Mouse (Mus musculus): ENCODE results near the gene Kif18b.

Kif18b gene

GRCm38 (mm10) chr11:102924557-102925350 lies at the start of gene Kif18b:
Gene Kif18b (minus strand): TSS chr11:102925124.
- peak; percentile 95 for DNase-seq (ENCODE audit: low spot score)

GRCm38 (mm10) chr11:102972326-102972725 lies 47.4 kb upstream of the Kif18b start:
- no peak for DNase-seq (ENCODE audit: low spot score)

- no peak for DNase-seq (ENCODE audit: low spot score)
Observed at GRCm38 (mm10) chr11:102971604-102972003, 46.7 kb upstream of the Kif18b start.

GRCm38 (mm10) chr11:102964547-102965091 lies 39.7 kb upstream of the Kif18b start:
- DNase-seq (ENCODE audit: low spot score) = no peak

- no peak for DNase-seq (ENCODE audit: low spot score)
Observed at GRCm38 (mm10) chr11:102963855-102964546, 39.1 kb upstream of the Kif18b start.

- DNase-seq (ENCODE audit: low spot score) = no peak
Observed at GRCm38 (mm10) chr11:102963246-102963854, 38.4 kb upstream of the Kif18b start.

- no peak for DNase-seq (ENCODE audit: low spot score)
Observed at GRCm38 (mm10) chr11:102962861-102963245, 37.9 kb upstream of the Kif18b start.

GRCm38 (mm10) chr11:102961082-102961481 lies 36.2 kb upstream of the Kif18b start:
- no peak for DNase-seq (ENCODE audit: low spot score)

GRCm38 (mm10) chr11:102958870-102959269 lies 33.9 kb upstream of the Kif18b start:
- no peak for DNase-seq (ENCODE audit: low spot score)

GRCm38 (mm10) chr11:102958431-102958830 lies 33.5 kb upstream of the Kif18b start:
- DNase-seq (ENCODE audit: low spot score) = no peak

GRCm38 (mm10) chr11:102957692-102958091 lies 32.8 kb upstream of the Kif18b start:
- no peak for DNase-seq (ENCODE audit: low spot score)

GRCm38 (mm10) chr11:102956962-102957614 lies 32.2 kb upstream of the Kif18b start:
- no peak for DNase-seq (ENCODE audit: low spot score)

- DNase-seq (ENCODE audit: low spot score) = no peak
Observed at GRCm38 (mm10) chr11:102952922-102953321, 28.0 kb upstream of the Kif18b start.

- no peak for DNase-seq (ENCODE audit: low spot score)
Observed at GRCm38 (mm10) chr11:102948043-102948961, 23.4 kb upstream of the Kif18b start.

- no peak for DNase-seq (ENCODE audit: low spot score)
Observed at GRCm38 (mm10) chr11:102946992-102947343, 22.0 kb upstream of the Kif18b start.

GRCm38 (mm10) chr11:102946265-102946991 lies 21.5 kb upstream of the Kif18b start, which contains the start of gene C1ql1:
Gene C1ql1 (minus strand): TSS chr11:102946688.
- peak; percentile 48 for DNase-seq (ENCODE audit: low spot score)

- DNase-seq (ENCODE audit: low spot score) = no peak
Observed at GRCm38 (mm10) chr11:102945306-102946264, 20.7 kb upstream of the Kif18b start.

GRCm38 (mm10) chr11:102941236-102941635 lies 16.3 kb upstream of the Kif18b start:
- no peak for DNase-seq (ENCODE audit: low spot score)

GRCm38 (mm10) chr11:102939024-102939675 lies 14.2 kb upstream of the Kif18b start:
- no peak for DNase-seq (ENCODE audit: low spot score)
